Mouse (Mus musculus) C2C12 (cell line): ENCODE results near the gene Ptpre. TPM values are rescaled to one million over a fixed set of nuclear protein-coding genes. Genes with fewer than 3 reads are reported as not detected.

Experiments
- H3K27me3 ChIP-seq: one replicate; pipeline ENCODE4 v1.6.1; 2011; ENCODE audit not compliant: control insufficient read depth, insufficient read depth, insufficient read length
- H3K36me3 ChIP-seq: one replicate; pipeline ENCODE4 v1.6.1; 2011; ENCODE audit not compliant: control insufficient read depth, insufficient read depth
- H3K4me3 ChIP-seq: one replicate; pipeline ENCODE4 v1.5.1; 2011; ENCODE audit warnings: mild to moderate bottlenecking, control low read depth; ENCODE audit not compliant: poor library complexity, insufficient read depth, severe bottlenecking
- H3K79me2 ChIP-seq: one replicate; pipeline ENCODE4 v1.6.1; 2011; ENCODE audit not compliant: control insufficient read depth, insufficient read depth
- H3K79me3 ChIP-seq: one replicate; pipeline ENCODE4 v1.6.1; 2011; ENCODE audit warnings: low read depth, control low read depth
- H3ac ChIP-seq: one replicate; pipeline ENCODE3; 2011; ENCODE audit warnings: low read depth; ENCODE audit not compliant: control insufficient read depth, insufficient read length
- CEBPB ChIP-seq: IDR thresholded peaks from one replicate; pipeline ENCODE4 v1.6.1; 2011; ENCODE audit warnings: low read depth, mild to moderate bottlenecking, control low read depth, moderate library complexity
- CTCF ChIP-seq: IDR thresholded peaks from one replicate; pipeline ENCODE4 v1.5.1; 2011; ENCODE audit not compliant: control insufficient read depth, insufficient read depth, insufficient read length
- FOSL1 ChIP-seq: IDR thresholded peaks from one replicate; pipeline ENCODE4 v1.8.0; 2011; ENCODE audit warnings: mild to moderate bottlenecking, low read length; ENCODE audit not compliant: poor library complexity, insufficient read depth, severe bottlenecking
- MAX ChIP-seq: IDR thresholded peaks from one replicate; pipeline ENCODE4 v1.6.1; 2011; ENCODE audit warnings: mild to moderate bottlenecking, control low read depth
- MYOD1 ChIP-seq: IDR thresholded peaks from one replicate; pipeline ENCODE4 v1.6.1; 2011; ENCODE audit warnings: low read depth; ENCODE audit not compliant: control insufficient read depth, insufficient read length
- MYOG ChIP-seq: IDR thresholded peaks from one replicate; pipeline ENCODE4 v1.6.1; 2011; ENCODE audit not compliant: control insufficient read depth, insufficient read length; ENCODE audit errors: extremely low read depth
- USF1 ChIP-seq: IDR thresholded peaks from one replicate; pipeline ENCODE4 v1.6.1; 2011; ENCODE audit warnings: low read depth, mild to moderate bottlenecking, control low read depth, moderate library complexity
- polyA plus RNA-seq: library from polyadenylated mRNA; unstranded; fragments of >200 nt; fragmentation: generic; extraction: Trizol; gene quantifications from one replicate; pipeline ENCODE4 v1.2.1, GENCODE M21; 2012; ENCODE audit warnings: missing spikeins

Gene Ptpre
- polyA plus RNA-seq, 1 experiment: 1.5 TPM

DNA sequence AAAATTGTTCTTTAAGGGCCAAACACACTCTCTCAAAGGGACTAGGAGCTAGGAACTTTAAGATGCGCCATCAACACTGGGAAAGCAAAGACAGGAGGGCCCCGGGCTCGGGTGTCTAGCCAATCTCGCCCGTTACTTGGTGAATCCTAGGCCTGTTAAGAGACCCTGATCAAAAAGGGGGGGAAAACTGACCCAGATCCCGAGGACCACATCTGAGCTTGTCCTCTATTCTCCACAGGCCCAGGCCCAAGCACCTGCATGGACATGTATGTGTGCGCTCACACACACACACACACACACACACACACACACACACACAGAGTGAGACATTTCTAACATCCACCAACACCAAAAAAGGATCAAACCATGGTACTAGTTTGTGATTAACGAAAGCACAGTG, 176.0 kb downstream of the Ptpre start:
- H3K27me3 ChIP-seq: no peaks in the 10 kb centered on the region
- peaks cover 79% of the 10 kb centered on the region for H3K79me2 ChIP-seq
- no peak overlapping the region for H3ac ChIP-seq
- peaks cover 72% of the 10 kb centered on the region for H3K79me3 ChIP-seq
- H3K36me3 ChIP-seq: peaks cover 26% of the 10 kb centered on the region
- TF ChIP-seq MYOG: no peak
- TF ChIP-seq CTCF: no peak
- no peak for TF ChIP-seq MYOD1
- no peak for TF ChIP-seq USF1
- TF ChIP-seq CEBPB: no peak
- TF ChIP-seq FOSL1: no peak
- no peak for TF ChIP-seq MAX
- H3K4me3 ChIP-seq: no peak overlapping the region

DNA sequence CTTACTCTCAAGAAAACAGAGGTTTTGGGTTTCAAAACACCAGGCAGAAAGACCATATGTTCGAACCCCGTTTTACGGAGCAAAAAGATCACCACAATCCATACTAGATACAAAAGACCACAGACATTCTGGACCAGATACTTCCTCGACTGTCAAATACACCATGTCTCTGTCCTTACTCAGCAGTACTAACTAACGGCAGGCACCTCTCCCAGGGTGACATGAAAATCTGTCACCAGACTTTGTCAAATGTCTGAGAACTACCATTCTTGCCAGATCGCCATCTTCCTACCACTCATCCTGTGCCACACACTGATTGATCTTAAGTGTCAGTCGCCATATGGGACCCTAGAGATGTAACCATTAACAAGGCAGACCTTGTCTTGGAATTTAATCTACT, 177.9 kb downstream of the Ptpre start:
- Histone ChIP-seq H3K4me3 (peak overlapping the region; percentile 89), H3ac (peak overlapping the region; percentile 98), H3K79me3 (peaks cover 58% of the 10 kb centered on the region), H3K27me3 (no peaks in the 10 kb centered on the region), H3K79me2 (peaks cover 61% of the 10 kb centered on the region), H3K36me3 (peaks cover 10% of the 10 kb centered on the region)
- TF ChIP-seq FOSL1 (no peak), MYOG (no peak), USF1 (no peak), MYOD1 (no peak), CEBPB (no peak), CTCF (no peak), MAX (no peak)

DNA sequence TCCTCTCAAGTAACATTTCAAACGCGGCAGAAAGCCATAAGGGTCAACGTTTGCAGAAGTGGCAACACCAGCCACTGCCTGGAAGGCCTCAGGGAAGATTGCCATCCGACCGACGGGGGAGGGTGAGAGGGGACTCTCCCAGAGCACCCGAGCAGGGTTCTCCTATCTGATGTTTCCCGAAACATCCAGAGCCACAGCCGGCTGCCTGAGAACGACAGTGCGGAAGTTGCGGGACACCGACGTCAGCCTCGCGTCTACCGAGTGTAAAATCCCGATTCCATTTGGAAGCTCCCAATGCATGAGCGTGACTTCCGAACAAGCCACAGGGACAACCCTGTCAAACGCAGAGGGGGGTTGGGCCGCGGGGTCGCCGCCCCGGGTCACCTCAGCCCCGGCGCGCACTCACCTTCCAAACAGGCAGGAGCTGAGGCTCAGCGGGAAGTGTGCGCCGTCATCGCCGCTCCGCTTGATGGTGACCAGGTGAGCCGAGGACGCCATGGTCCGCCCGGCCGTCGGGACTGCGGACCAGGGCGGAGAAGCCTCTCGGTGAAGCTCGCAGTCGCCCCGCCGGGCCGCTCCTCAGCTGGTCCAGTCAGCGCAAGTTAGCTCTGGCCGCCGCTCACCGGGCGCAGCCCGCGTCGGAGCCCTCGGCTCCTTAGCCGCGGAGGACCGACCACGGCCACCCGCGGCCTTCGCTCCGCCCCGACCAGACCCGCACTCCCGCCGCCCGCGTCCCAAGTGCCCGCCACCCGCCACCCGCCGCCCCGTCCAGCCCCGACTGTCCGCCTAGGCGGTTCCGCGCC, 178.6 kb downstream of the Ptpre start, which contains the start of gene Mki67:
Gene Mki67, minus strand, starts transcription at position 720 of the 803 bp plus-strand sequence.
- Histone ChIP-seq H3K4me3 (peak within 1 kb of the TSS; percentile 89), H3K79me2 (peaks cover 54% of the 10 kb centered on the region), H3K27me3 (no peaks in the 10 kb centered on the region), H3ac (peak within 1 kb of the TSS; percentile 98), H3K79me3 (peaks cover 51% of the 10 kb centered on the region), H3K36me3 (peaks cover 10% of the 10 kb centered on the region)
- TF ChIP-seq MYOD1 (no peak), USF1 (no peak), FOSL1 (no peak), MAX (no peak), CEBPB (no peak), MYOG (no peak), CTCF (no peak)

DNA sequence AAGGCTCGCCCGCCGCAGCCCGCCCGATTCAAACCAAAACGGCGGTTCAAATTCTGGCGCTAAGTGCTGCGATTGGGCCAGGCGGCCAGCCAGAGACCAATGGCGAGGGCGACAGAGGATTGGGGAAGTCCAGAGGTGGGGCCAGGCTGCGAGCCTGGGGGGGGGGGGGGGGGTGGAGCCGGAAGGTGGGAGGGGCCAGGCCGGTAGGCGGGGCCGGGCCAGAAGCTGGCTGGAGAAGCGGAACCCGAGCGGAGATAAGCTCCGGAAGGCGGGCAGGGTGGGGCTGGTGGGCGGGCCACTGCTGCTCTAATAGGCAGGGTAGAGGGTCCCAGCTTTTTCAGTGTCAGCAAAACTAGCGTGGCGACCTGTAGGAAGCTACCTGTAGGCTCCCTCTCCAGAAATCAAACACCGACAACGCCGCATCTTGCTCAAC, 179.2 kb downstream of the Ptpre start:
- peaks cover 45% of the 10 kb centered on the region for H3K79me3 ChIP-seq
- H3K79me2 ChIP-seq: peaks cover 48% of the 10 kb centered on the region
- peak overlapping the region; percentile 89 for H3K4me3 ChIP-seq
- H3K27me3 ChIP-seq: no peaks in the 10 kb centered on the region
- peaks cover 4% of the 10 kb centered on the region for H3K36me3 ChIP-seq
- H3ac ChIP-seq: no peak overlapping the region
- TF ChIP-seq FOSL1: no peak
- TF ChIP-seq MYOG: no peak
- no peak for TF ChIP-seq MAX
- TF ChIP-seq MYOD1: no peak
- no peak for TF ChIP-seq CTCF
- TF ChIP-seq USF1: no peak
- no peak for TF ChIP-seq CEBPB

DNA sequence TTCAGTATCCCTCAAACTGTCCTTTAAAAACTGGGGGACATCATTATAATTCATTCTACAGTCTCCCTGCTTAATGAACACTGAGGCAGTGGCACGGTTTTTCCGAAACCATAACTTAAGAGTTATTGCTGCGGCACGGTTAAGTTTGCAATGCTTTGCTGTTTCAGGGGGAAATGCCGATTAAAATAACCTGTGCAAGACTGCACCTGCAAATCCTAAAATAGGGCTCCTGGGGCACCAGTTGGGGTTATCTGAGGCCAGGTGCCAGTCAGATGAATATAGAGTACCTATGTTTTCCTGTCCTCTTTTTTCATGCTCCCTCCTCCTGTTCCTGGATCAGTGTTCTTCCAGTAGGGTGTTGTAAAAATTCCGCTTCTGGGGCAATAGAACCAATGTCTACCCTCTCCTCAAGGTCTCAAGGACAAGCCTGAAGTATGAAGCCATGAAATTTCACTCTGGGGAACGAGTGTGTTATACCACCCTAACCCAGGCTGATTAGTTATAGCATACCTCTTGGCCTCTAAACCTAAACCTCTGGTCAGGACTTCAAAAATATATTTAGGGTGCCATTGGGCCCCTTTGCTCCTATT, 179.8 kb downstream of the Ptpre start:
- peaks cover 2% of the 10 kb centered on the region for H3K36me3 ChIP-seq
- TF ChIP-seq MAX (no peak), MYOD1 (no peak), FOSL1 (no peak), MYOG (no peak), CEBPB (no peak), USF1 (no peak), CTCF (no peak)
- H3K79me2 ChIP-seq: peaks cover 42% of the 10 kb centered on the region
- peak overlapping the region; percentile 89 for H3K4me3 ChIP-seq
- peaks cover 40% of the 10 kb centered on the region for H3K79me3 ChIP-seq
- no peaks in the 10 kb centered on the region for H3K27me3 ChIP-seq
- H3ac ChIP-seq: no peak overlapping the region

DNA sequence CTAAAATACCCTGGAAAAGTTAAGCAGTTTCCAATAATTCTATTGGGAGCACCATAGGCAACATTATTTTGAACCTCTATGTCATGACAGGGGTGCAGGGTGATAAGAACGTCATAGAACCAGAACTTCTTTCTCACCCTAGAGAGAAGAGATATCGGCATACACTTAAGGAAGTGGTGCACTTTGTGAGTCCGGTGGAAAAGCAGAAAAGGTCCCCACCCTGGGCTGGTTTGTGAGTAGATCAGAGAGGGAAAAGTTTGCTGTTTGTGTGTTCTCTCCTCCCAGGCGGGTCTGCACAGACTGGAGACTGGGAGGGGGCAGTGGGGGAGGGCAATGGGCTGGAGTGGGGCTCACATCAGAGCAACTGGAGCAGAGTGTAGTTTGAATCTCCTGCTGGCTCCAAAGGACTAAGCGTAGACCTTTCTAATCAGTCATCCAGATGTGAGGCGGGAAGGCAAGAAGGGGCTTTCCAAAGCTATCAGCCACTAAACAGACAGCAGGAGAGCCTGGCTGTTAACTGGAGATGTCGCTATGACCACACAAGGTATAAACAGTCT, 184.2 kb downstream of the Ptpre start:
- Histone ChIP-seq H3K79me2 (no peaks in the 10 kb centered on the region), H3K27me3 (no peaks in the 10 kb centered on the region), H3K4me3 (no peak overlapping the region), H3K79me3 (no peaks in the 10 kb centered on the region), H3K36me3 (no peaks in the 10 kb centered on the region), H3ac (no peak overlapping the region)
- no peak for TF ChIP-seq MAX
- no peak for TF ChIP-seq MYOD1
- TF ChIP-seq CEBPB: no peak
- no peak for TF ChIP-seq USF1
- no peak for TF ChIP-seq CTCF
- TF ChIP-seq MYOG: no peak
- TF ChIP-seq FOSL1: no peak
